Mouse (Mus musculus) midbrain, embryonic 10.5 days (tissue): ENCODE data around the gene Znhit6. TPM values are rescaled to one million over a fixed set of nuclear protein-coding genes. Genes with fewer than 3 reads are reported as not detected.

Experiments used
- DNase-seq: peaks from one replicate; pipeline ENCODE4 v3.0.0-alpha.2; 2017; ENCODE audit warnings: low spot score
- H3K27ac ChIP-seq: fragments of 300-500 bp; sonication (generic); replicated peaks from 2 replicates; pipeline ENCODE4 v1.5.1; 2016; ENCODE audit warnings: mild to moderate bottlenecking
- H3K27me3 ChIP-seq: fragments of 300-500 bp; sonication (generic); 2 replicates; pipeline ENCODE4 v1.6.1; 2016; ENCODE audit warnings: low read depth, mild to moderate bottlenecking; ENCODE audit not compliant: poor library complexity, severe bottlenecking
- H3K36me3 ChIP-seq: fragments of 300-500 bp; sonication (generic); 2 replicates; pipeline ENCODE4 v1.6.1; 2016; ENCODE audit warnings: mild to moderate bottlenecking, moderate library complexity
- H3K4me1 ChIP-seq: fragments of 300-500 bp; sonication (generic); 2 replicates; pipeline ENCODE4 v1.6.1; 2016
- H3K4me3 ChIP-seq: fragments of 300-500 bp; sonication (generic); 2 replicates; pipeline ENCODE4 v1.5.1; 2016; ENCODE audit warnings: mild to moderate bottlenecking, moderate library complexity
- H3K9me3 ChIP-seq: fragments of 300-500 bp; sonication (generic); replicated peaks from 2 replicates; pipeline ENCODE4 v1.6.1; 2016; ENCODE audit warnings: mild to moderate bottlenecking
- WGBS: fragments of 180-500 bp; shearing (Covaris S2); methylation state at CpG from one replicate; pipeline ENCODE4 v1.1.7; 2016; 5-methylcytosine and 5-hydroxymethylcytosine counted together
- polyA plus RNA-seq: library from polyadenylated mRNA; unstranded; fragments of >200 nt; fragmentation: Nextera tagmentation; extraction: Ambion mirVana; gene quantifications from 2 replicates; pipeline ENCODE4 v1.2.1, GENCODE M21; 2016

Znhit6 gene
- polyA plus RNA-seq, 1 experiment from 2014 or later, result 46.4 TPM

GRCm38 (mm10) chr3:145613234-145613633 is 37.2 kb downstream of the Znhit6 start:
- Histone ChIP-seq H3K27ac (no peak overlapping the region), H3K9me3 (no peaks in the 10 kb centered on the region), H3K4me3 (no peak overlapping the region), H3K27me3 (no peaks in the 10 kb centered on the region), H3K4me1 (peaks cover 22% of the 10 kb centered on the region), H3K36me3 (0 out of 2 replicates have a peak, but pooled peaks cover 1% of the 10 kb centered on the region)
- WGBS, result 88% methylated on average over 4 of the region's 4 CpGs
- no peak for DNase-seq

GRCm38 (mm10) chr3:145614362-145615115 is 38.5 kb downstream of the Znhit6 start:
- Histone ChIP-seq H3K4me3 (no peak overlapping the region), H3K36me3 (no peaks in the 10 kb centered on the region), H3K27me3 (no peaks in the 10 kb centered on the region), H3K4me1 (peaks cover 22% of the 10 kb centered on the region), H3K9me3 (no peaks in the 10 kb centered on the region), H3K27ac (peak overlapping the region; percentile 69)
- WGBS, result 19% methylated on average over 17 of the region's 17 CpGs
- DNase-seq, result peak; percentile 39

- Histone ChIP-seq H3K27me3 (no peaks in the 10 kb centered on the region), H3K9me3 (no peaks in the 10 kb centered on the region), H3K27ac (no peak overlapping the region), H3K36me3 (no peaks in the 10 kb centered on the region), H3K4me1 (peaks cover 22% of the 10 kb centered on the region), H3K4me3 (no peak overlapping the region)
- WGBS, result 80% methylated on average over 9 of the region's 9 CpGs
- no peak for DNase-seq
Measured at GRCm38 (mm10) chr3:145618299-145618698, 42.3 kb downstream of the Znhit6 start.

GRCm38 (mm10) chr3:145619621-145620365 is 43.8 kb downstream of the Znhit6 start:
- 91% methylated on average over 17 of the region's 17 CpGs for WGBS
- Histone ChIP-seq H3K27me3 (no peaks in the 10 kb centered on the region), H3K36me3 (no peaks in the 10 kb centered on the region), H3K4me1 (peaks cover 8% of the 10 kb centered on the region), H3K4me3 (no peak overlapping the region), H3K27ac (no peak overlapping the region), H3K9me3 (no peaks in the 10 kb centered on the region)
- DNase-seq, result no peak

- Histone ChIP-seq H3K4me1 (no peaks in the 10 kb centered on the region), H3K4me3 (no peak overlapping the region), H3K27me3 (no peaks in the 10 kb centered on the region), H3K36me3 (no peaks in the 10 kb centered on the region), H3K9me3 (no peaks in the 10 kb centered on the region), H3K27ac (no peak overlapping the region)
- DNase-seq, result no peak
- WGBS, result 93% methylated on average over 4 of the region's 4 CpGs
Measured at GRCm38 (mm10) chr3:145621209-145621608, 45.2 kb downstream of the Znhit6 start.

GRCm38 (mm10) chr3:145623047-145623446 is 47.0 kb downstream of the Znhit6 start:
- no peaks in the 10 kb centered on the region for H3K4me1 ChIP-seq
- H3K36me3 ChIP-seq, result no peaks in the 10 kb centered on the region
- no peak overlapping the region for H3K27ac ChIP-seq
- no peaks in the 10 kb centered on the region for H3K27me3 ChIP-seq
- H3K4me3 ChIP-seq, result no peak overlapping the region
- DNase-seq, result no peak
- 86% methylated on average over 12 of the region's 12 CpGs for WGBS
- no peaks in the 10 kb centered on the region for H3K9me3 ChIP-seq

- H3K27me3 ChIP-seq, result no peaks in the 10 kb centered on the region
- H3K4me1 ChIP-seq, result 0 out of 2 replicates have a peak, but pooled peaks cover 6% of the 10 kb centered on the region
- no peak for DNase-seq
- no peak overlapping the region for H3K4me3 ChIP-seq
- no peaks in the 10 kb centered on the region for H3K9me3 ChIP-seq
- 90% methylated on average over 4 of the region's 4 CpGs for WGBS
- no peaks in the 10 kb centered on the region for H3K36me3 ChIP-seq
- H3K27ac ChIP-seq, result no peak overlapping the region
Measured at GRCm38 (mm10) chr3:145624786-145625185, 48.8 kb downstream of the Znhit6 start.

- Histone ChIP-seq H3K9me3 (no peaks in the 10 kb centered on the region), H3K4me3 (no peak overlapping the region), H3K4me1 (0 out of 2 replicates have a peak, but pooled peaks cover 6% of the 10 kb centered on the region), H3K27me3 (no peaks in the 10 kb centered on the region), H3K27ac (no peak overlapping the region), H3K36me3 (no peaks in the 10 kb centered on the region)
- WGBS, result 88% methylated on average over 9 of the region's 9 CpGs
- no peak for DNase-seq
Measured at GRCm38 (mm10) chr3:145625546-145625945, 49.5 kb downstream of the Znhit6 start.

GRCm38 (mm10) chr3:145626063-145626462 is 50.1 kb downstream of the Znhit6 start:
- H3K9me3 ChIP-seq, result no peaks in the 10 kb centered on the region
- no peaks in the 10 kb centered on the region for H3K36me3 ChIP-seq
- H3K27ac ChIP-seq, result no peak overlapping the region
- no peaks in the 10 kb centered on the region for H3K27me3 ChIP-seq
- 94% methylated on average over 1 of the region's 1 CpGs for WGBS
- DNase-seq, result no peak
- H3K4me3 ChIP-seq, result no peak overlapping the region
- H3K4me1 ChIP-seq, result 0 out of 2 replicates have a peak, but pooled peaks cover 6% of the 10 kb centered on the region

GRCm38 (mm10) chr3:145627830-145628229 is 51.8 kb downstream of the Znhit6 start:
- peak; percentile 53 for DNase-seq
- no peaks in the 10 kb centered on the region for H3K36me3 ChIP-seq
- 69% methylated on average over 3 of the region's 3 CpGs for WGBS

GRCm38 (mm10) chr3:145628643-145629042 is 52.6 kb downstream of the Znhit6 start:
- H3K4me3 ChIP-seq, result no peak overlapping the region
- H3K4me1 ChIP-seq, result peaks cover 20% of the 10 kb centered on the region
- H3K36me3 ChIP-seq, result no peaks in the 10 kb centered on the region
- DNase-seq, result no peak
- H3K27ac ChIP-seq, result no peak overlapping the region
- no peaks in the 10 kb centered on the region for H3K27me3 ChIP-seq
- H3K9me3 ChIP-seq, result no peaks in the 10 kb centered on the region
- 84% methylated on average over 5 of the region's 5 CpGs for WGBS

More at GRCm38 (mm10) chr3:145627830-145628229, 51.8 kb downstream of the Znhit6 start:
- no peak overlapping the region for H3K27ac ChIP-seq
- no peaks in the 10 kb centered on the region for H3K27me3 ChIP-seq
- H3K9me3 ChIP-seq, result no peaks in the 10 kb centered on the region
- H3K4me1 ChIP-seq, result peaks cover 13% of the 10 kb centered on the region
- no peak overlapping the region for H3K4me3 ChIP-seq

- H3K27ac ChIP-seq, result peak overlapping the region; percentile 34; the same call in 1 of the 2 replicates
- WGBS, result 33% methylated on average over 6 of the region's 6 CpGs
- H3K4me1 ChIP-seq, result peaks cover 20% of the 10 kb centered on the region
- no peaks in the 10 kb centered on the region for H3K36me3 ChIP-seq
- DNase-seq, result no peak
- H3K4me3 ChIP-seq, result no peak overlapping the region
- peaks cover 6% of the 10 kb centered on the region for H3K27me3 ChIP-seq
- H3K9me3 ChIP-seq, result no peaks in the 10 kb centered on the region
Measured at GRCm38 (mm10) chr3:145632888-145633287, 56.9 kb downstream of the Znhit6 start.
